Mouse (Mus musculus): ENCODE measurements around the gene Dennd2d. TPM values are rescaled to one million over a fixed set of nuclear protein-coding genes. Genes with fewer than 3 reads are reported as not detected.
A peak's percentile ranks its signal among the peaks of the same experiment; 100 is the strongest.

Gene Dennd2d
- polyA plus RNA-seq, 1 experiment from 2014 or later, result 8.8 TPM

DNA sequence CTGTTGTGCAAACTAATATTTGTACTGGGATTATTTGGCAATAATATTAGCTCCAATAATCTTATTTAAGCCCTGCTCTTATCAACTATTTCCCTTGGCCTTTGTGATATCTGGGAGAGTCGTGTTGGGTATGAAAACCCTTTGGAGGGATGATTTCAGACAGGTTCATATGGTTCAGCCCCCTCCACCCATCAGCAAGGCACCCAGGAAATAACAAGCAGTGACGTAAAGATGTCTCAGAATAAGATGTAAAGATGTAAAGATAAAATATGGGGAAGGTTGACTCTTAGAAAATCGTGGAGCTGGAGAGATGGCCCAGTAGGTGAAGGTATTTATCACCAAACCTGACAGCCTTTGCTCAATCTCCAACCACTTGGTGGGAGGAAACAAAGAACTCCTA is 19.7 kb upstream of the Dennd2d start:
- 61% methylated on average over 3 of the region's 3 CpGs for WGBS

DNA sequence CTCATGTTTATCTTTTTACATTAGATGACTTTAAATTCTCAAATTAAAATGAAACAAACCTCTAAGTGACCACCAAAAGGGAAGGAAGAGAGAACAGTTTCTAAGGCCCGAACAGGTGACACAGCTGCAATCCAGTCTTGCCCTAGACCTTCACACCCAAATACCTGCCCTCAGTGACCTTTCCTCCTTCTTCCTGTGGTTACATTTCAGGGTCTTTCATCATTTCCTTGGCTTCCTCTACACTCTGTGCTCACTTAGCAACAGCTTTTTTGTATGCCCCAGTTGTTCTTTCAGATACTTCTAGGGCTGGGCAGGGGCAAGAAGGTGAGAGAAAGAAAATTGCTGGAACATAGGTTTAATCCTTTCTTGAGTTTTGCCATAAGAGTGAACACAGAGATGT is 17.5 kb upstream of the Dennd2d start:
- no peak for TF ChIP-seq CTCF (IDR thresholded peaks at IDR 0.05; ENCODE audit: low read depth)
- no peaks in the 10 kb centered on the region for H3K36me3 ChIP-seq (ENCODE audit: insufficient read depth)
- whole genome bisulfite sequencing, result 80% methylated on average over 1 of the region's 1 CpGs
- no peak overlapping the region for H3K4me2 ChIP-seq
- DNase-seq (no peak), ATAC-seq (ENCODE audit: insufficient read depth) (no peak)
- no peaks in the 10 kb centered on the region for H3K4me1 ChIP-seq (ENCODE audit: insufficient read depth)
- no peak overlapping the region for H3K27ac ChIP-seq (ENCODE audit: low read depth)
- no peaks in the 10 kb centered on the region for H3K27me3 ChIP-seq (ENCODE audit: insufficient read depth, low read length)
- H3K4me3 ChIP-seq (ENCODE audit: low read depth, low read length), result no peak overlapping the region
- no peaks in the 10 kb centered on the region for H3K9me3 ChIP-seq (ENCODE audit: low read depth, low read length)
- H3K9ac ChIP-seq, result no peak overlapping the region

More for the DNA sequence above, 19.7 kb upstream of the Dennd2d start:
- H3K4me2 ChIP-seq, result no peak overlapping the region
- no peak overlapping the region for H3K27ac ChIP-seq (ENCODE audit: low read depth)
- H3K4me1 ChIP-seq (ENCODE audit: insufficient read depth), result no peaks in the 10 kb centered on the region
- DNase-seq (no peak), ATAC-seq (ENCODE audit: insufficient read depth) (no peak)
- no peaks in the 10 kb centered on the region for H3K9me3 ChIP-seq (ENCODE audit: low read depth, low read length)
- H3K36me3 ChIP-seq (ENCODE audit: insufficient read depth), result no peaks in the 10 kb centered on the region
- no peak overlapping the region for H3K4me3 ChIP-seq (ENCODE audit: low read depth, low read length)
- TF ChIP-seq CTCF (IDR thresholded peaks at IDR 0.05; ENCODE audit: low read depth), result no peak
- H3K9ac ChIP-seq, result no peak overlapping the region
- no peaks in the 10 kb centered on the region for H3K27me3 ChIP-seq (ENCODE audit: insufficient read depth, low read length)

DNA sequence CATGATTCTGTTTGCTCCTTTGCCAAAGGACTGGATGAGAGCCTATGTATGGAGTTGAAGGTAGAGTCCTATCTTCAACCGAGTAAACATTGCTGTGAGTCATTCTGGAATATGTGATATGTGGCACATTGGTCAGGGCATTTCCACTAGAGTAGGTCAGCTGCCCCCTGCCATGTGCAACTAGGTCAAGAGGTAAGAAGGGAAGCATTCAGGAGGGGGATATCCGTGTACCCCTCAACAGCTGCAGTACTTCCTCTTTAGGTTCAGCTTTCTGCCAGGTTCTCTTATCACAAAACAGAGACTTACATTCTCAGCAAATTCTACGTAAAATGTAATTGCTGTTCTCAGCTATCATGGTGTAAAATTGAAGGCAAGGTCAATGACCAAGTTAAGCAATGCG is 8.0 kb upstream of the Dennd2d start:
- Histone ChIP-seq H3K9ac (no peak overlapping the region), H3K27me3 (ENCODE audit: insufficient read depth, low read length) (no peaks in the 10 kb centered on the region), H3K4me3 (ENCODE audit: low read depth, low read length) (no peak overlapping the region), H3K4me2 (no peak overlapping the region), H3K36me3 (ENCODE audit: insufficient read depth) (no peaks in the 10 kb centered on the region), H3K4me1 (ENCODE audit: insufficient read depth) (no peaks in the 10 kb centered on the region), H3K9me3 (ENCODE audit: low read depth, low read length) (no peaks in the 10 kb centered on the region), H3K27ac (ENCODE audit: low read depth) (no peak overlapping the region)
- DNase-seq (no peak), ATAC-seq (ENCODE audit: insufficient read depth) (no peak)
- no peak for TF ChIP-seq CTCF (IDR thresholded peaks at IDR 0.05; ENCODE audit: low read depth)
- WGBS, result 72% methylated on average over 4 of the region's 4 CpGs

DNA sequence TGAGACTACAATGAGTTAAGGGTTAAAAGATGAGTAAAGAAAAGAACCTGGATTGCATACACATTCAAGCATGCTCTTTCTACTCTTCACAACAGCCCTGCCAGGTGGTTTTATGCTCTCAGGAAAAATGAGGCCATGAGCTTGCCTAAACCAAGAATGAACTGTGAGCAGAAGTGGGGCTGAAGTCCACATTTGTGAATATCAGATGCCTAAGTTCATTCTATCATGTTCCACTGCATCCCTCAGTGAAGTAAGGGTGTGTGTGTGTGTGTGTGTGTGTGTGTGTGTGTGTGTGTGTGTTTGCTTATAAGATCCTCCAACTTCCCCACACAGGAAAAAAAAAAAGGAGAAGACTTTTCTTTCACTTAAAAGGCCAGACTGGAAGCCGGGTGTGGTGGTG is 5.3 kb upstream of the Dennd2d start:
- Histone ChIP-seq H3K27ac (ENCODE audit: low read depth) (no peak overlapping the region), H3K4me2 (no peak overlapping the region)
- WGBS, result 61% methylated on average over 1 of the region's 1 CpGs

DNA sequence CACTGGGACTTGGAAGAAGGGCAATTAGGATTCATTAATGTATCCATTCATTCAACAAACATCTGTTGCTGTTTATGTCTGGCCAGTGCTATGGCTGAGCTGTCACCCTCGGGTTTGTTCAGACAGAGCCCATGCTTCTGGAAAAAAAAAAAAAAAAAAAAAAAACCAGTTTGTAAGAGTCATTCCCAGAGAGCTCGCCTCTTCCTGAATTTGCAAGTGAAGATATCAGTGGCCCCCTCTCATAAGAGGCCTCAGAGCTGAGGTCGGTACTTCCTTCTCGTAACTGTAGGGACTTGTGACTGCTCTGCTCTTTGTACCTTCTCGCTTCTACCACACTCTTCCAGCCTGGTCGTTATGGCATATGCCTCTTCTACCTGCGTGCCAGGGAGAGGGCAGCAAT is 1.1 kb downstream of the Dennd2d start:
- H3K9me3 ChIP-seq (ENCODE audit: low read depth, low read length), result no peaks in the 10 kb centered on the region
- no peak overlapping the region for H3K9ac ChIP-seq
- 49% methylated on average over 7 of the region's 7 CpGs for WGBS
- DNase-seq (peak; percentile 38), ATAC-seq (ENCODE audit: insufficient read depth) (peak; percentile 31; the same call in 1 of the 2 replicates)
- no peaks in the 10 kb centered on the region for H3K27me3 ChIP-seq (ENCODE audit: insufficient read depth, low read length)
- H3K36me3 ChIP-seq (ENCODE audit: insufficient read depth), result no peaks in the 10 kb centered on the region
- no peaks in the 10 kb centered on the region for H3K4me1 ChIP-seq (ENCODE audit: insufficient read depth)
- no peak for TF ChIP-seq CTCF (IDR thresholded peaks at IDR 0.05; ENCODE audit: low read depth)
- no peak overlapping the region for H3K27ac ChIP-seq (ENCODE audit: low read depth)
- peak overlapping the region; percentile 86 for H3K4me2 ChIP-seq
- H3K4me3 ChIP-seq (ENCODE audit: low read depth, low read length), result no peak overlapping the region

More for the DNA sequence above, 5.3 kb upstream of the Dennd2d start:
- no peak for TF ChIP-seq CTCF (IDR thresholded peaks at IDR 0.05; ENCODE audit: low read depth)
- Histone ChIP-seq H3K36me3 (ENCODE audit: insufficient read depth) (no peaks in the 10 kb centered on the region), H3K4me1 (ENCODE audit: insufficient read depth) (no peaks in the 10 kb centered on the region), H3K9me3 (ENCODE audit: low read depth, low read length) (no peaks in the 10 kb centered on the region), H3K27me3 (ENCODE audit: insufficient read depth, low read length) (no peaks in the 10 kb centered on the region), H3K9ac (no peak overlapping the region), H3K4me3 (ENCODE audit: low read depth, low read length) (no peak overlapping the region)
- no peak for DNase-seq
- ATAC-seq (ENCODE audit: insufficient read depth), result no peak

DNA sequence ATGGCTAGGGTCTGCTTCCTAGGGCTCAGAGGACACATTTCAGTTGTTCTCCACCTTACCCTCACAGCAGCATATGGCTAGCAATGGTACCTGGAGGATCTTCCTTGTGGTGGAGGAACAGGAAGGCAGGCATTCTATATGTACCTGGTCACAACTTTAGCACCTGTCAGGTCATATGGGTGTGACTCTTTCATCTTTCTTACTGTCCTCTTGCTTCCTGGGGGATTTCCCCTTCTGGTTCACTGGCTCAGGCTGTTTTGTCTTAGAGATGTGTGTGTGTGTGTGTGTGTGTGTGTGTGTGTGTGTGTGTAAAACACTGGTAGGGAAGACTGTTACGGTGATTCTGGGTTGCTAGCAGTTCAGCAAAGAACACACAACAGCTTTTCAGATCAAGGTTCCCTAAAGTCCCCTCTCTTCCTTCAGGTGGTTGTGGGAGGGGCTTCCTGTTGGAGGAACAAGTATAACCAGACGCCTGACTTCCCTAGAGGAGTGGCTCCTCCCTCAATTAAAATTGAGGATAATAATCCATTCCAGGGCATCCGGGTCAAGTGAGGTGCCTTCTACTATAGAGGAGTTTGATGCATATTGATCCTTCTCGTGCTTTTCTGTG is 1.7 kb downstream of the Dennd2d start:
- Histone ChIP-seq H3K4me2 (no peak overlapping the region), H3K27me3 (ENCODE audit: insufficient read depth, low read length) (no peaks in the 10 kb centered on the region), H3K9me3 (ENCODE audit: low read depth, low read length) (no peaks in the 10 kb centered on the region), H3K4me1 (ENCODE audit: insufficient read depth) (no peaks in the 10 kb centered on the region), H3K4me3 (ENCODE audit: low read depth, low read length) (no peak overlapping the region), H3K36me3 (ENCODE audit: insufficient read depth) (no peaks in the 10 kb centered on the region), H3K27ac (ENCODE audit: low read depth) (no peak overlapping the region), H3K9ac (no peak overlapping the region)
- WGBS, result 73% methylated on average over 4 of the region's 4 CpGs
- DNase-seq, result no peak
- TF ChIP-seq CTCF (IDR thresholded peaks at IDR 0.05; ENCODE audit: low read depth), result no peak
- ATAC-seq (ENCODE audit: insufficient read depth), result no peak

DNA sequence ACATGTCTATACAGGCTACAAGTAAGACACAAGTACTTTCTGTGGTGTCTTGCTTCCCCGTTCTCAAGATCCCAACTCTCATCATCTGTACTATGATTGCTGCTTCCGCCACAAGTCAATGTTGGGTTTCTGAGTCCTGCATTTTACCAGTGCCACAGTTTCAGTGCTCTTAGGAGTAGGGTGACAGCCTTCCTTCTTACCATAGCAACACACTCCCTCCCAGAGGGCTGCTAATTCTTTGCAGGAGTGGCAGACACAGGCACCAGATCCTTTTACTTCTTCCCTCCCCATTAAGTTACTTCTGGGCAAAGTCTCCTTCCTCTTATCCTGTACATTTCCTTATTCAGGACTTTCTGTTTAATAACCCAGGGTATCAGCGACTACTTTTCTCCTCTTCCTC is 2.7 kb downstream of the Dennd2d start:
- no peak for TF ChIP-seq CTCF (IDR thresholded peaks at IDR 0.05; ENCODE audit: low read depth)
- Histone ChIP-seq H3K4me3 (ENCODE audit: low read depth, low read length) (no peak overlapping the region), H3K4me2 (no peak overlapping the region), H3K9ac (no peak overlapping the region), H3K27ac (ENCODE audit: low read depth) (no peak overlapping the region), H3K27me3 (ENCODE audit: insufficient read depth, low read length) (no peaks in the 10 kb centered on the region), H3K36me3 (ENCODE audit: insufficient read depth) (no peaks in the 10 kb centered on the region), H3K4me1 (ENCODE audit: insufficient read depth) (no peaks in the 10 kb centered on the region), H3K9me3 (ENCODE audit: low read depth, low read length) (no peaks in the 10 kb centered on the region)
- 92% methylated on average over 3 of the region's 3 CpGs for WGBS
- ATAC-seq (ENCODE audit: insufficient read depth) (no peak), DNase-seq (no peak)

DNA sequence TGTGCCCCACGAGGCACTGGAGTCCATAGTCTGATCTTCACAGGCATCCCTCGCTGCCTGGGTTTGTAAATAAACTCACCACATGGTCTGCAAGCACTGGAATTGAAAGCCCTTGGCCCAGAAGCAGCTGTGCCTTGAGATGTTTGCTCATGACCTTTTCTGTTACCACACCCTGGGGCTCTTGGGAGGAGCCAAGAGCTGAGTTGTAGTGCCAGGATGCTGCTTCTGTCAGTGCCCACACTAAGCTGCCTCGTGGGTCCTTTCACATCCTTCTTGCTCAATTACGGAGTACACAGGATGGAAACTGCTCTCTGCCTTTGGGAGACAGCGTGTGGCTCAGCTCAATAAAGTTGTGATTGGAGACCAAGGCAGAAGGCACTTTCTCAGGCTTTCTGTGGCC is 3.6 kb downstream of the Dennd2d start:
- DNase-seq (no peak), ATAC-seq (ENCODE audit: insufficient read depth) (no peak)
- WGBS, result 58% methylated on average over 5 of the region's 5 CpGs

More for the DNA sequence above, 3.6 kb downstream of the Dennd2d start:
- Histone ChIP-seq H3K27me3 (ENCODE audit: insufficient read depth, low read length) (no peaks in the 10 kb centered on the region), H3K9me3 (ENCODE audit: low read depth, low read length) (no peaks in the 10 kb centered on the region), H3K4me3 (ENCODE audit: low read depth, low read length) (no peak overlapping the region), H3K27ac (ENCODE audit: low read depth) (no peak overlapping the region), H3K9ac (no peak overlapping the region), H3K36me3 (ENCODE audit: insufficient read depth) (no peaks in the 10 kb centered on the region), H3K4me2 (no peak overlapping the region), H3K4me1 (ENCODE audit: insufficient read depth) (no peaks in the 10 kb centered on the region)
- TF ChIP-seq CTCF (IDR thresholded peaks at IDR 0.05; ENCODE audit: low read depth), result no peak

Data from lung, embryonic 14.5 days (tissue).